Mouse (Mus musculus) forebrain, embryonic 16.5 days (tissue): ENCODE measurements around the gene Rxylt1. TPM values are rescaled to one million over a fixed set of nuclear protein-coding genes. Genes with fewer than 3 reads are reported as not detected.
A peak's percentile ranks its signal among the peaks of the same experiment; 100 is the strongest.

Experiments used
- ATAC-seq: fragments of 200-750 bp; cut with Nextera tagmentation; 2 replicates; pipeline ENCODE4 v1.8.0; 2017; ENCODE audit warnings: mild to moderate bottlenecking, moderate library complexity
- H3K27ac ChIP-seq: fragments of 300-500 bp; sonication (generic); 2 replicates; pipeline ENCODE4 v1.5.1; 2014; ENCODE audit warnings: low read length, control low read depth
- H3K27me3 ChIP-seq: fragments of 300-500 bp; sonication (generic); replicated peaks from 2 replicates; pipeline ENCODE4 v1.6.1; 2014; ENCODE audit warnings: low read length; ENCODE audit not compliant: control insufficient read depth, insufficient read depth
- H3K36me3 ChIP-seq: fragments of 300-500 bp; sonication (generic); 2 replicates; pipeline ENCODE4 v1.6.1; 2014; ENCODE audit not compliant: control insufficient read depth, insufficient read depth
- H3K4me1 ChIP-seq: fragments of 300-500 bp; sonication (generic); replicated peaks from 2 replicates; pipeline ENCODE4 v1.6.1; 2014; ENCODE audit warnings: low read length; ENCODE audit not compliant: control insufficient read depth, insufficient read depth
- H3K4me2 ChIP-seq: fragments of 300-500 bp; sonication (generic); 2 replicates; pipeline ENCODE4 v1.6.1; 2014; ENCODE audit warnings: mild to moderate bottlenecking, low read length, control low read depth
- H3K4me3 ChIP-seq: fragments of 300-500 bp; sonication (generic); replicated peaks from 2 replicates; pipeline ENCODE4 v1.5.1; 2014; ENCODE audit warnings: mild to moderate bottlenecking, low read length, control low read depth
- H3K9ac ChIP-seq: fragments of 300-500 bp; sonication (generic); replicated peaks from 2 replicates; pipeline ENCODE4 v1.6.1; 2014; ENCODE audit warnings: low read depth, low read length, control low read depth
- H3K9me3 ChIP-seq: fragments of 300-500 bp; sonication (generic); 2 replicates; pipeline ENCODE4 v1.6.1; 2016; ENCODE audit warnings: low read length; ENCODE audit not compliant: control insufficient read depth
- WGBS: fragments of 180-500 bp; shearing (Covaris S2); extraction: QIAGEN DNeasy Blood & Tissue Kit; methylation state at CpG from one replicate; pipeline ENCODE4 v1.1.7; 2014; 5-methylcytosine and 5-hydroxymethylcytosine counted together
- polyA plus RNA-seq: library from polyadenylated mRNA; unstranded; fragments of >200 nt; fragmentation: Nextera tagmentation; extraction: Ambion mirVana; gene quantifications from 2 replicates; pipeline ENCODE4 v1.2.1, GENCODE M21; 2015

The Rxylt1 gene
- polyA plus RNA-seq, 1 experiment from 2014 or later, result 31.2 TPM

DNA sequence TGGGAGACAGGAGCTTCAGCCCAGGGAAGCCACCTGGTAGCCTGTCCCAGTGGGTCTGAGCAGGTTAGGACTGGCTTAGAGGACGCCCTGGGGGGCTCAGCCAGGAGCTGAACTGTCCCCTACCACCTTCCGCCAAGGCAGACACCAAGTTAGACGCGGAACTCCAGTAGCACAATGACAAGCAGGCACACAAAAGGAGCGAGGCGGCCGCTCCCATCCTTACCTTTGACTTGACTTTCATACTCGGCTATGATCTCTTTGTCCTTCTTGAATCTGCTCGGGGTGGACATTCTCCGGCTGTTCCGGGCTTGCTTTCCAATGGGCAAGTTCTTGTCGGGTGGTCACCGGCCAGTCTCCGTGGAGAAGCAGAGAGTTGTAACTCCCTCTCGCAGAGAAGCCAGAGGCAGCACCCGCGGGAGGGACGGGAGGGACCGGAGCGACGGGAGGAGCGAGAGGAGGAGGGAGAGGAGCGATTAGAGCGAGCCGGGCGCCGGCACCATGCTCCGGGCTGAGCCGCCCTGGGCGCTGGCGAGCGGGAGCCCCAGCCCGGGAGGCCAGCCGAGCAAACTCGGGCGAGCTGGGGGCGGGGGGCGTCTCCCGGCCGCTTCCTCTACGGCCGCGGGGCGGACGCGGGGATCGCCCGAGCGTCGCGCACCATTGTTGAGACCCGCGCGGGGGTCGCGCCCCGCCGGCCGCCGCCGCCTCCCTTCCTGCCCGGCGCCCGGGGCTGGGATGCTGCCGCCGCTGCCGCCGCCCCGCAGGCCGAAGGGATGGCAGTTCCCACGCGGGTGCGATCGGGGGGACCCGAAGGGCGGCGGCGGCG is 50.1 kb downstream of the Rxylt1 start, which contains the start of gene Srgap1:
Gene Srgap1 (minus strand): TSS at position 412 of the 823 bp plus-strand sequence.
- whole genome bisulfite sequencing, result 1% methylated on average over 45 of the region's 79 CpGs
- peak within 1 kb of the TSS; percentile 52 for H3K4me2 ChIP-seq
- H3K9ac ChIP-seq, result peak within 1 kb of the TSS; percentile 95
- peak within 1 kb of the TSS; percentile 78 for H3K4me3 ChIP-seq
- peak; percentile 90 for ATAC-seq
- H3K4me1 ChIP-seq, result peaks cover 12% of the 10 kb centered on the region
- peak within 1 kb of the TSS; percentile 87 for H3K27ac ChIP-seq
- H3K36me3 ChIP-seq, result no peaks in the 10 kb centered on the region
- 0 out of 2 replicates have a peak, but pooled peaks cover 2% of the 10 kb centered on the region for H3K9me3 ChIP-seq
- H3K27me3 ChIP-seq, result no peaks in the 10 kb centered on the region

DNA sequence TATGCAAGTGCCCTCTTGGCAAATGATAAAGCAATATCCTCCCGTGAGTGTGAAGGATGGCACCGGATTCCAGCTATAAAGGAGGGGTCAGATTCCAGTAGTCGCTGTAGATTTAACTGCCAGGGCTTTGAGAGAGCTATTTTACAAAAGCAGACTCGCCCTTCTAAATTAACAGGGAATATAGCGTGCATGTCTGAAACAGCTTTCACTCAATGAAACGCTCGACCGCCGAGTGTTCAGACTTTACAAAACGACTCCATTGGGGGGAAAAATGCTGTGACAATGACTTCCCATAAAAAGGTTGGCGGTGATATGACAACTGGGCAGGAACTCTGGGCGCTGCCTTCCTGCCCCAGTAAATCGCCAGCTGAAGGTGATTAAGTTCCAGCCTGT is 50.7 kb downstream of the Rxylt1 start:
- H3K36me3 ChIP-seq, result no peaks in the 10 kb centered on the region
- peak overlapping the region; percentile 78 for H3K4me3 ChIP-seq
- ATAC-seq, result no peak; the same call in 1 of the 2 replicates
- peaks cover 12% of the 10 kb centered on the region for H3K4me1 ChIP-seq
- H3K27me3 ChIP-seq, result no peaks in the 10 kb centered on the region
- 0% methylated on average over 13 of the region's 13 CpGs for WGBS
- 0 out of 2 replicates have a peak, but pooled peaks cover 2% of the 10 kb centered on the region for H3K9me3 ChIP-seq
- H3K27ac ChIP-seq, result peak overlapping the region; percentile 87
- H3K4me2 ChIP-seq, result peak overlapping the region; percentile 52
- H3K9ac ChIP-seq, result peak overlapping the region; percentile 95

DNA sequence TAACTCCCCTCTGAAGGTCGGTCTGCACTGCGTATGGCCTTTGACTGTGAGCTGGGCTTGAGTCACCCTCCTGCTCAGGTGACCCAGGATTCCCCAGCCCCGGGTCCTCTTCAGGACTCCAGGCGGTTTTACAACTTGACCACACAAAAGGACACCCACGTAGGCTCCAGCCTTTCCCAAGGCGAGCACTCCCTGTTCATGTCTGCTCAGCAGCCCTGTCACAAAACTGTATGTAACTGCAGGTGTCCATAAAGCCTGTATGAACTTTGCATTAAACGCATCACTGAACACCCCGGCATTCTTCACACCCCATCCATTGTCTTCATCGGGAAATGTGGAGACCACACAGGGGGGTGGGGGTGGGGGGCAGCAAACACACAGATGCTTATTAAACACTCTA is 51.2 kb downstream of the Rxylt1 start:
- Histone ChIP-seq H3K9me3 (0 out of 2 replicates have a peak, but pooled peaks cover 2% of the 10 kb centered on the region), H3K36me3 (no peaks in the 10 kb centered on the region), H3K27me3 (no peaks in the 10 kb centered on the region), H3K4me2 (peak overlapping the region; percentile 52), H3K27ac (peak overlapping the region; percentile 24), H3K4me1 (peaks cover 12% of the 10 kb centered on the region), H3K9ac (peak overlapping the region; percentile 95), H3K4me3 (peak overlapping the region; percentile 78)
- WGBS, result 5% methylated on average over 9 of the region's 9 CpGs
- ATAC-seq, result no peak; the same call in 1 of the 2 replicates

DNA sequence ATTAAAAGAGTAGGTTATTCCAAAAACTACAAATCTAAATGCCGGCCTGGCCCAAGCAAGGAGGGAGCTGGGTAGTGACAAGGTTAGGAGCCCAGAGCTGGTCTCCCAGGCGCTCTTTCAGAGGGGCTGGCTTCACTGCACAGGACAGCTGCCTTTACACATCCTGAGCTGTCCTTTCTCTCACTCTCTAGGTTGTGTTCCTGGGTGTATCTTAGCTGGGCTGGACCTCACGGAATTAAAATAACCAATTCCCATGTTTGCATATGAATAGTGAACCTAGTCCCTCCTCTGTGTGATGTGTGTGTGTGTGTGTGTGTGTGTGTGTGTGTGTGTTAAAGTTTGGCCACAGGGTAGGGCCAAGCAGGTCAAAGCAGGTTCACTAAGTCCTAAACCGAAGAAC is 52.2 kb downstream of the Rxylt1 start:
- H3K9me3 ChIP-seq, result 0 out of 2 replicates have a peak, but pooled peaks cover 2% of the 10 kb centered on the region
- 0 out of 2 replicates have a peak overlapping the region, but pooled peaks have one; percentile 23 for H3K27ac ChIP-seq
- 63% methylated on average over 4 of the region's 4 CpGs for WGBS
- H3K4me3 ChIP-seq, result peak overlapping the region; percentile 34
- peaks cover 12% of the 10 kb centered on the region for H3K4me1 ChIP-seq
- no peak for ATAC-seq
- H3K27me3 ChIP-seq, result no peaks in the 10 kb centered on the region
- peak overlapping the region; percentile 25; the same call in 1 of the 2 replicates for H3K9ac ChIP-seq
- H3K36me3 ChIP-seq, result no peaks in the 10 kb centered on the region
- H3K4me2 ChIP-seq, result peak overlapping the region; percentile 50

DNA sequence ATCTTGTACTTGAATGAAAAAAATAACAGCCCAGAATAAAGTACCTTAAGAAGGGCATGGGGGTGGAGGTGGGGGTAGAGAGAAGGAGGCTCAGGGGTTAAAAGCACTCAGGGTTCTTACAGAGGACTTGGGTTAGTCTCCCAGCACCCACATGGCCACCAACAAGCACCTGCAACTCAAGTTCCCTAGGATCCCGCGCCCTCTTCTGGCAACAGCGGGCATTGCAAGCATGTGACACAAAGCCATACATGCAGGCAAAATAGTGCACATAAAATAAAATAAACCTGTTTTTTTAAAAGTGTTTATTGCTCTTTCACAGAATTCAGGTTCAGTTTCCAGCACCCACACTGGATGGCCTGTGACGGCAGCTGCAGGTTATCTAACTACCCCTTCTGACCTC is 56.8 kb downstream of the Rxylt1 start:
- 40% methylated on average over 4 of the region's 4 CpGs for WGBS
- Histone ChIP-seq H3K27me3 (no peaks in the 10 kb centered on the region), H3K4me1 (peaks cover 5% of the 10 kb centered on the region), H3K4me2 (no peak overlapping the region), H3K36me3 (peaks cover 3% of the 10 kb centered on the region; the same call in 1 of the 2 replicates), H3K27ac (no peak overlapping the region), H3K9ac (no peak overlapping the region), H3K9me3 (no peaks in the 10 kb centered on the region), H3K4me3 (no peak overlapping the region)
- no peak for ATAC-seq

DNA sequence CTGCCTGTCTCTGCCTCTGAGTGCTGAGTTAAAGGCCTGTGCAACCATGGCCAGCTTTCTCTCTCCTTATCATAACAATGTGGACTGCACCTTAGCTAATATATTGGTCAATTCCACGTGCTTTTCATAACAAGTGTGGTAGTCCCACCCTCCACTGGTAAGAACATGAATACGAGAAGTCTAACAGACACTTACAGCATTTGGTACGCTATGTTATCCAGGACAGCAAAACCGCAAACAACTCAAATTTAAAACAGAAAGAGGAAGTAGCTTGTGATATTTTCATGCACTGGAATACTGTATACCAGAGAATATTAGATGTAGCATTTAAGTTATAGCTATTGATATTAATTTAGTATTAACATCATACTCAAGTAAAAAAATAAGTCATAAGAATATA is 57.6 kb downstream of the Rxylt1 start:
- no peak overlapping the region for H3K9ac ChIP-seq
- H3K4me2 ChIP-seq, result no peak overlapping the region
- WGBS, result 93% methylated on average over 4 of the region's 4 CpGs
- no peak overlapping the region for H3K4me3 ChIP-seq
- H3K36me3 ChIP-seq, result peaks cover 3% of the 10 kb centered on the region; the same call in 1 of the 2 replicates
- no peaks in the 10 kb centered on the region for H3K9me3 ChIP-seq
- no peak for ATAC-seq
- no peak overlapping the region for H3K27ac ChIP-seq
- H3K4me1 ChIP-seq, result no peaks in the 10 kb centered on the region; the same call in 1 of the 2 replicates
- H3K27me3 ChIP-seq, result no peaks in the 10 kb centered on the region

DNA sequence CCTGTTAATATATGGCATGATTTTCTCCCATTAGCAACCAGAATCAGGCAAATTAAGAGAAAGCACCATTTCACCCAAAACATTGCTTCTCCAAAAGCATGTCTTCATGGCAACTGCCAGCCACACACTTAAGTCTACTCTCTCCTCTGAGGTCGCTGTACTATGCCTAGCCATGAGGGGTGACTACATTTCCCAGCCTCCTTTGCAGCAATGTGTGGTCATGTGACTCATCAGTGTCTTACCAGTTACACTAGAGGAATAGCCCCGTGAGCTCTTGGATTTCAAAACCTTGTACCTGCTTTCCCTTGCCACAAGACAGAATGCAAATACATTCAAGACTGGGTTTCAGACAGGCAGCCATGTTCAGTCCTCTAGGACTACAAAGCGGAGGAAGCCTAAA is 58.6 kb downstream of the Rxylt1 start:
- Histone ChIP-seq H3K36me3 (peaks cover 3% of the 10 kb centered on the region; the same call in 1 of the 2 replicates), H3K4me1 (no peaks in the 10 kb centered on the region; the same call in 1 of the 2 replicates), H3K4me3 (no peak overlapping the region), H3K27me3 (no peaks in the 10 kb centered on the region), H3K9me3 (no peaks in the 10 kb centered on the region), H3K4me2 (no peak overlapping the region), H3K9ac (no peak overlapping the region), H3K27ac (no peak overlapping the region)
- peak; percentile 75; the same call in 1 of the 2 replicates for ATAC-seq
- WGBS, result 60% methylated on average over 3 of the region's 3 CpGs

DNA sequence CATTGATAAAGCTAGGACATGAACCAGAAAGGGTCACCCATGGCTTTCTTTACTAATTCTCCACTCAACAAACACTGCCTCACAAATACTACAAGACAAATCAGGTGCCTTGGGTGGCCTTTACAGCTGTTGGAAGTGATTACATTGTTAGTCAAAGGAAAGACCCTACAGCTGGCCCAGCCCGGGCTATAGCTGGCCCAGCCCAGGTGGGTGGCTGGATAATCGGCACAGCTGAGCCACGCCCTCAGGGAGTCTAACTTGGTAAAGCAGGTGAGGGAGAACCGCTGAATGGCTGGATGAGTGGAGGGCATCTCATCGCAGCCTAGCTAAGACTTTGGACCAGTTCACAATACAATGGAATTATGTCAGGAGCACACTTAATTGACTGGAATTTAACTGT is 63.9 kb downstream of the Rxylt1 start:
- peaks cover 6% of the 10 kb centered on the region for H3K4me1 ChIP-seq
- ATAC-seq, result no peak
- WGBS, result 76% methylated on average over 5 of the region's 5 CpGs
- no peak overlapping the region for H3K4me3 ChIP-seq
- H3K27ac ChIP-seq, result no peak overlapping the region
- H3K9ac ChIP-seq, result no peak overlapping the region
- peaks cover 3% of the 10 kb centered on the region; the same call in 1 of the 2 replicates for H3K36me3 ChIP-seq
- no peaks in the 10 kb centered on the region for H3K9me3 ChIP-seq
- no peaks in the 10 kb centered on the region for H3K27me3 ChIP-seq
- H3K4me2 ChIP-seq, result no peak overlapping the region

DNA sequence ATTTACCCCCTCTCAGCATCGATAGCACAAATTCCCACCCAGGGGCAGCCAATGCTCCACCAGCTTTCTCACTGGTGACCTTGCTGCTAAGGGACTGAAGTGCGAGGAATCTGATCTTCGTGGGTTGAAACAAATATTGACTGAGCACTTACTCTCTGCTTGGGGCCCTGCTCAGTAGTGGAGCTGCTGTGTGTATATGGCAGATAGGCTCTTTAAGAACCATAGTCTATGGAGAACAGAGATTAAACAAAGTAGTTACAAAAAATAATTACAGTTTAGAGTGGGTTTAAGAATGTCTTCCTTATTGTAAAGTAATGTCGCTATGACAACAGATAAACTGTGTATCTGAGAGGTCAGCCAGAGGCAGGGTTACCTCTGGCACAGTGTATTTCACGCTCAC is 66.8 kb downstream of the Rxylt1 start:
- Histone ChIP-seq H3K4me3 (no peak overlapping the region), H3K36me3 (no peaks in the 10 kb centered on the region), H3K9ac (no peak overlapping the region), H3K27me3 (no peaks in the 10 kb centered on the region), H3K27ac (no peak overlapping the region), H3K9me3 (no peaks in the 10 kb centered on the region), H3K4me1 (peaks cover 14% of the 10 kb centered on the region), H3K4me2 (no peak overlapping the region)
- ATAC-seq, result no peak
- WGBS, result 87% methylated on average over 5 of the region's 5 CpGs
